Mouse (Mus musculus): ENCODE measurements around the gene Ehd4.

Gene Ehd4

GRCm38 (mm10) chr2:120142336-120142735 is 12.1 kb downstream of the Ehd4 start:
- DNase-seq (ENCODE audit: low spot score), result no peak

GRCm38 (mm10) chr2:120141671-120142070 is 12.7 kb downstream of the Ehd4 start:
- no peak for DNase-seq (ENCODE audit: low spot score)

- DNase-seq (ENCODE audit: low spot score), result no peak
These were observed 14.1 kb downstream of the Ehd4 start for GRCm38 (mm10) chr2:120140326-120140725.

GRCm38 (mm10) chr2:120139091-120139490 is 15.3 kb downstream of the Ehd4 start:
- no peak for DNase-seq (ENCODE audit: low spot score)

- no peak for DNase-seq (ENCODE audit: low spot score)
These were observed 17.1 kb downstream of the Ehd4 start for GRCm38 (mm10) chr2:120137281-120137680.

- DNase-seq (ENCODE audit: low spot score), result no peak
These were observed 19.8 kb downstream of the Ehd4 start for GRCm38 (mm10) chr2:120134453-120135075.

- no peak for DNase-seq (ENCODE audit: low spot score)
These were observed 22.5 kb downstream of the Ehd4 start for GRCm38 (mm10) chr2:120131881-120132280.

GRCm38 (mm10) chr2:120129252-120129908 is 25.0 kb downstream of the Ehd4 start:
- no peak for DNase-seq (ENCODE audit: low spot score)

- no peak for DNase-seq (ENCODE audit: low spot score)
These were observed 25.8 kb downstream of the Ehd4 start for GRCm38 (mm10) chr2:120128611-120129051.

- DNase-seq (ENCODE audit: low spot score), result no peak
These were observed 26.4 kb downstream of the Ehd4 start for GRCm38 (mm10) chr2:120128011-120128410.

GRCm38 (mm10) chr2:120126901-120127300 is 27.5 kb downstream of the Ehd4 start:
- no peak for DNase-seq (ENCODE audit: low spot score)

- DNase-seq (ENCODE audit: low spot score), result no peak
These were observed 28.0 kb downstream of the Ehd4 start for GRCm38 (mm10) chr2:120126408-120126807.

- DNase-seq (ENCODE audit: low spot score), result no peak
These were observed 28.9 kb downstream of the Ehd4 start for GRCm38 (mm10) chr2:120125461-120125860.

GRCm38 (mm10) chr2:120124946-120125345 is 29.5 kb downstream of the Ehd4 start:
- DNase-seq (ENCODE audit: low spot score), result no peak

GRCm38 (mm10) chr2:120124096-120124495 is 30.3 kb downstream of the Ehd4 start:
- no peak for DNase-seq (ENCODE audit: low spot score)

GRCm38 (mm10) chr2:120122983-120123382 is 31.4 kb downstream of the Ehd4 start:
- no peak for DNase-seq (ENCODE audit: low spot score)

GRCm38 (mm10) chr2:120117346-120117745 is 37.1 kb downstream of the Ehd4 start:
- no peak for DNase-seq (ENCODE audit: low spot score)

GRCm38 (mm10) chr2:120116362-120116761 is 38.0 kb downstream of the Ehd4 start:
- no peak for DNase-seq (ENCODE audit: low spot score)

GRCm38 (mm10) chr2:120114977-120115376 is 39.4 kb downstream of the Ehd4 start:
- DNase-seq (ENCODE audit: low spot score), result no peak

GRCm38 (mm10) chr2:120113963-120114362 is 40.4 kb downstream of the Ehd4 start:
- DNase-seq (ENCODE audit: low spot score), result no peak

GRCm38 (mm10) chr2:120113476-120113875 is 40.9 kb downstream of the Ehd4 start:
- DNase-seq (ENCODE audit: low spot score), result no peak

GRCm38 (mm10) chr2:120111596-120111995 is 42.8 kb downstream of the Ehd4 start:
- no peak for DNase-seq (ENCODE audit: low spot score)

- DNase-seq (ENCODE audit: low spot score), result no peak
These were observed 43.2 kb downstream of the Ehd4 start for GRCm38 (mm10) chr2:120111172-120111571.

- DNase-seq (ENCODE audit: low spot score), result no peak
These were observed 46.3 kb downstream of the Ehd4 start for GRCm38 (mm10) chr2:120108077-120108476.
